Mouse (Mus musculus): ENCODE data around the gene Sptbn2. TPM values are rescaled to one million over a fixed set of nuclear protein-coding genes. Genes with fewer than 3 reads are reported as not detected.
"Not testable (repeated sequence)": the region's sequence is repeated elsewhere in the genome, so short reads cannot be mapped to it uniquely, and the experiment has no call there.

The Sptbn2 gene
- total and polyA plus RNA-seq, 3 experiments: 0.16 to 0.30 (median 0.21) TPM

GRCm38 (mm10) chr19:4748493-4748892 lies 37.5 kb downstream of the Sptbn2 start:
- ATAC-seq (ENCODE audit: extremely low read depth, insufficient number of reproducible peaks, low FRiP score, poor library complexity, severe bottlenecking) (no peak), DNase-seq (ENCODE audit: low spot score) (no peak)
- Histone ChIP-seq H3K4me1 (ENCODE audit: insufficient read depth, low read depth, low read length) (no peaks in the 10 kb centered on the region), H3K27me3 (ENCODE audit: insufficient read depth, low read length) (no peaks in the 10 kb centered on the region; the same call in 1 of the 2 replicates), H3K4me3 (ENCODE audit: low read depth, low read length) (no peak overlapping the region), H3K9me3 (replicated peaks) (no peaks in the 10 kb centered on the region), H3K36me3 (replicated peaks) (peaks cover 36% of the 10 kb centered on the region)
- TF ChIP-seq TAL1 (conservative IDR thresholded peaks at IDR 0.05; ENCODE audit: low read depth, low read length) (no peak), POLR2AphosphoS5 (IDR thresholded peaks at IDR 0.05; ENCODE audit: insufficient replicate concordance, low read depth, low read length) (no peak), GATA1 (IDR thresholded peaks at IDR 0.05; ENCODE audit: borderline replicate concordance, low read length) (no peak), GATA2 (IDR thresholded peaks at IDR 0.05; ENCODE audit: borderline replicate concordance, low read depth, low read length) (no peak), CTCF (IDR thresholded peaks at IDR 0.05; ENCODE audit: low read depth, low read length) (no peak)

DNA sequence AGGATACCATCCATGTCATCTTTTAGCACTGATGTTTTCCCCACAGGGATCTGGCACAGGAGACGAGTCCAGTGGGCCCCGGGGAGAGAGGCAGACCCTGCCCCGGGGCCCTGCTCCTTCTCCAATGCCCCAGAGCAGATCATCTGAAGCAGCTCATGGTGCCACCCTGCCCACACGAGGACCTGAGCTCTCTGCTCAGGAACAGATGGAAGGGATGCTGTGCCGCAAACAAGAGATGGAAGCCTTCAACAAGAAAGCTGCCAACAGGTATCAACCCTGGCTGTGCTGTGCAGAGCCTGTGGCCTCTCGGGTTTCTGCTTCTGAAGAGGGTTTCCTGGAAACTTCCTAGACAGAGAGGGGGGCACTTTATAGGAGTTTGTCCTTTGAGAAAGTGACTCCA lies 39.0 kb downstream of the Sptbn2 start:
- H3K27me3 ChIP-seq (ENCODE audit: insufficient read depth, low read length): no peaks in the 10 kb centered on the region; the same call in 1 of the 2 replicates
- TF ChIP-seq TAL1 (conservative IDR thresholded peaks at IDR 0.05; ENCODE audit: low read depth, low read length) (no peak), CTCF (IDR thresholded peaks at IDR 0.05; ENCODE audit: low read depth, low read length) (no peak), POLR2AphosphoS5 (IDR thresholded peaks at IDR 0.05; ENCODE audit: insufficient replicate concordance, low read depth, low read length) (no peak), GATA1 (IDR thresholded peaks at IDR 0.05; ENCODE audit: borderline replicate concordance, low read length) (no peak), GATA2 (IDR thresholded peaks at IDR 0.05; ENCODE audit: borderline replicate concordance, low read depth, low read length) (no peak)
- H3K4me1 ChIP-seq (ENCODE audit: insufficient read depth, low read depth, low read length): no peaks in the 10 kb centered on the region
- H3K4me3 ChIP-seq (ENCODE audit: low read depth, low read length): no peak overlapping the region
- DNase-seq (ENCODE audit: low spot score) (no peak), ATAC-seq (ENCODE audit: extremely low read depth, insufficient number of reproducible peaks, low FRiP score, poor library complexity, severe bottlenecking) (no peak)
- peaks cover 28% of the 10 kb centered on the region for H3K36me3 ChIP-seq (replicated peaks)
- H3K9me3 ChIP-seq (replicated peaks): no peaks in the 10 kb centered on the region

DNA sequence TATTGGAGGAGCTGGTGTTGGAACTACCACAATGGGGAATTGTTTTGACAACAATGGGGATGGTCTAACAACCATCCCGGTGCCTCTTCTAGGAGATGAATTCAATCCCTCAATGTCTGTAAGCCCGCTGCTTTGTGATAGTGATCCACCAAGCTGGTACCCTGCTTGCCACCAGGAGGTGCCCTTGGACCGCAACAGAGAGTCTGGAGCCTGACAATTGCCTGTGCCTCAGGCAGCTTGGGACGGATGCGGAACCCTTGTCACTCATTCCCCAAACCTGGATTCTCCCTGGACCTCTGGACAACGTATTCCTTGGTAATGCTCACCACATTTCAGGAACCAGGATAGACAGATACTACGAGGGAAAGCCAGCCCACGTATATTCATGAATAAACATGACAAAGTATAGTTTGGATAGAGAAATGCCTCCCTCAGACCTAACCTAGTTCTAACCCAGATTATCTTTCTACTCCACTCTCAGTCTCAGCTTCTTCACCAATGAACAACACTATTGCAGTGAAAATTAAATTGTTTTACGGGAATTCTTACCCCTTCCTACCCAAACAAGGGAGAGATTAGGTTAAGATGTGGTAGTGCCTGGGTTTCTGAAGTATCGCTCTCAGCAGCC lies 44.7 kb downstream of the Sptbn2 start:
- no peaks in the 10 kb centered on the region; the same call in 1 of the 2 replicates for H3K27me3 ChIP-seq (ENCODE audit: insufficient read depth, low read length)
- DNase-seq (ENCODE audit: low spot score) (peak; percentile 75), ATAC-seq (ENCODE audit: extremely low read depth, insufficient number of reproducible peaks, low FRiP score, poor library complexity, severe bottlenecking) (peak; percentile 46; the same call in 1 of the 2 replicates)
- peaks cover 31% of the 10 kb centered on the region for H3K36me3 ChIP-seq (replicated peaks)
- no peaks in the 10 kb centered on the region for H3K9me3 ChIP-seq (replicated peaks)
- peak; percentile 75 for TF ChIP-seq CTCF (IDR thresholded peaks at IDR 0.05; ENCODE audit: low read depth, low read length)
- TF ChIP-seq GATA1 (IDR thresholded peaks at IDR 0.05; ENCODE audit: borderline replicate concordance, low read length): no peak
- H3K4me3 ChIP-seq (ENCODE audit: low read depth, low read length): peak overlapping the region; percentile 75
- H3K4me1 ChIP-seq (ENCODE audit: insufficient read depth, low read depth, low read length): peaks cover 28% of the 10 kb centered on the region

GRCm38 (mm10) chr19:4756193-4756911 lies 45.4 kb downstream of the Sptbn2 start, which contains the start of gene Rbm4b:
TSS of gene Rbm4b (plus strand) at chr19:4756497.
- Histone ChIP-seq H3K4me1 (ENCODE audit: insufficient read depth, low read depth, low read length) (peaks cover 30% of the 10 kb centered on the region), H3K27me3 (ENCODE audit: insufficient read depth, low read length) (no peaks in the 10 kb centered on the region; the same call in 1 of the 2 replicates), H3K36me3 (replicated peaks) (peaks cover 38% of the 10 kb centered on the region), H3K9me3 (replicated peaks) (no peaks in the 10 kb centered on the region), H3K4me3 (ENCODE audit: low read depth, low read length) (peak within 1 kb of the TSS; percentile 75)
- TF ChIP-seq CTCF (IDR thresholded peaks at IDR 0.05; ENCODE audit: low read depth, low read length) (no peak), GATA2 (IDR thresholded peaks at IDR 0.05; ENCODE audit: borderline replicate concordance, low read depth, low read length) (no peak), GATA1 (IDR thresholded peaks at IDR 0.05; ENCODE audit: borderline replicate concordance, low read length) (no peak), TAL1 (conservative IDR thresholded peaks at IDR 0.05; ENCODE audit: low read depth, low read length) (no peak), POLR2AphosphoS5 (IDR thresholded peaks at IDR 0.05; ENCODE audit: insufficient replicate concordance, low read depth, low read length) (no peak)
- ATAC-seq (ENCODE audit: extremely low read depth, insufficient number of reproducible peaks, low FRiP score, poor library complexity, severe bottlenecking) (peak; percentile 89), DNase-seq (ENCODE audit: low spot score) (peak; percentile 98)

- ATAC-seq (ENCODE audit: extremely low read depth, insufficient number of reproducible peaks, low FRiP score, poor library complexity, severe bottlenecking) (no peak), DNase-seq (ENCODE audit: low spot score) (no peak)
- peak overlapping the region; percentile 75 for H3K4me3 ChIP-seq (ENCODE audit: low read depth, low read length)
- H3K4me1 ChIP-seq (ENCODE audit: insufficient read depth, low read depth, low read length): peaks cover 31% of the 10 kb centered on the region
- H3K36me3 ChIP-seq (replicated peaks): peaks cover 44% of the 10 kb centered on the region
- H3K27me3 ChIP-seq (ENCODE audit: insufficient read depth, low read length): no peaks in the 10 kb centered on the region; the same call in 1 of the 2 replicates
- H3K9me3 ChIP-seq (replicated peaks): no peaks in the 10 kb centered on the region
- TF ChIP-seq POLR2AphosphoS5 (IDR thresholded peaks at IDR 0.05; ENCODE audit: insufficient replicate concordance, low read depth, low read length) (no peak; the same call in 1 of the 2 replicates), TAL1 (conservative IDR thresholded peaks at IDR 0.05; ENCODE audit: low read depth, low read length) (no peak), CTCF (IDR thresholded peaks at IDR 0.05; ENCODE audit: low read depth, low read length) (no peak), GATA1 (IDR thresholded peaks at IDR 0.05; ENCODE audit: borderline replicate concordance, low read length) (no peak), GATA2 (IDR thresholded peaks at IDR 0.05; ENCODE audit: borderline replicate concordance, low read depth, low read length) (no peak)
These were observed 46.0 kb downstream of the Sptbn2 start for GRCm38 (mm10) chr19:4756921-4757320.

DNA sequence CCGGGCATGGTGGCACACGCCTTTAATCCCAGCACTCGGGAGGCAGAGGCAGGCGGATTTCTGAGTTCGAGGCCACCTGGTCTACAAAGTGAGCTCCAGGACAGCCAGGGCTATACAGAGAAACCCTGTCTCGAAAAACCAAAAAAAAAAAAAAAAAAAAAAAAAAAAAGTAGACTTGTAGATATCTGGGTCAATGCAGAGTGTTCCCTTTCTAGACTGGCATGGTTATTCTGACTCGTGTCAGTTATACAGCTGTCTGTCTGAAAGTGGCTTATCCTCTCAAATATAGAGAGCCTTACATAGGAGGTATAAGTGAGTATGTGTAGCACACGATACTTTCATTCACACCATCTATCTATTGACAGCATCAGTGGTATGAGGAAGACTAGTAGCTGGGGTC lies 49.6 kb downstream of the Sptbn2 start:
- H3K36me3 ChIP-seq (replicated peaks): peaks cover 76% of the 10 kb centered on the region
- H3K9me3 ChIP-seq (replicated peaks); DNase-seq (ENCODE audit: low spot score); H3K27me3 ChIP-seq (ENCODE audit: insufficient read depth, low read length); H3K4me3 ChIP-seq (ENCODE audit: low read depth, low read length); ATAC-seq (ENCODE audit: extremely low read depth, insufficient number of reproducible peaks, low FRiP score, poor library complexity, severe bottlenecking): not testable (repeated sequence)
- peaks cover 32% of the 10 kb centered on the region for H3K4me1 ChIP-seq (ENCODE audit: insufficient read depth, low read depth, low read length)

Data from G1E (cell line).